Comparison of ENCODE assay signal across 10 mouse cellular contexts in genomic region chr4:146058646-146059045, GRCm38 (mm10). TPM values are rescaled to one million over a fixed set of nuclear protein-coding genes. Genes with fewer than 3 reads are reported as not detected.
"Had no signal": no experiment of that assay in that cellular context is flagged by ENCODE, and none has a peak within 500 bp of the region (broad histone marks: within the 10 kb centered on the region; RNA-seq: fewer than 3 reads in every experiment).

No protein-coding gene starts in this region.

RNA-seq across cellular contexts. Expression of gene Zfp987, which starts 38.5 kb away (rescaled TPM):
- polyA plus RNA-seq: lung, embryonic 16.5 days; midbrain, embryonic 12.5 days; midbrain, embryonic 14.5 days; midbrain, embryonic 16.5 days; myocyte; neural tube, embryonic 11.5 days; neural tube, embryonic 13.5 days; neural tube, embryonic 15.5 days; small intestine, adult 2 months; thymus, adult 2 months had no signal
